Mouse (Mus musculus): Measurements from ENCODE around the gene Tmem214.

Tmem214 gene

DNA sequence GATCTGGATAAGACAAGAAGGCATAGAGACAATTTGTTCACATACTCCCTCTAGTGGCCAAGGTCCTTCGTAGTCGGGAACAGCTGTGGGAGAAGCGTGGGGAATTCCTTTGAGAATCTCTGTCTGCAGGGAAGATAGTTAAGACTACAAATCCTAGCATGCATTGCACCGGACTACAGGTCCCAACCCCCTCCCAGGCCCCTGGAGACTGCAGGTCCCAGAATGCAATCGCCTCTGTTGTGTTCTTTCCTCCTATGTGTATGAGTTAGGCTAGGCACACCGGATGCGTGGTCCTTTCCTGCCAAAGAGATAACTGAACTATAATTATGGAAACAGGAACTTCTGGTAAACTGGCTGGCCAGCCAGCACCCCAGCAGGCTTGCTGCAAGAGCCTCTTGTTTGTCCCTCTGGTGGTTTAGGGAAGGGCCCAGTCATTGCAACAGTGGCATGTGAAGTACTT lies 48.2 kb downstream of the Tmem214 start:
- peak; percentile 98 for DNase-seq

DNA sequence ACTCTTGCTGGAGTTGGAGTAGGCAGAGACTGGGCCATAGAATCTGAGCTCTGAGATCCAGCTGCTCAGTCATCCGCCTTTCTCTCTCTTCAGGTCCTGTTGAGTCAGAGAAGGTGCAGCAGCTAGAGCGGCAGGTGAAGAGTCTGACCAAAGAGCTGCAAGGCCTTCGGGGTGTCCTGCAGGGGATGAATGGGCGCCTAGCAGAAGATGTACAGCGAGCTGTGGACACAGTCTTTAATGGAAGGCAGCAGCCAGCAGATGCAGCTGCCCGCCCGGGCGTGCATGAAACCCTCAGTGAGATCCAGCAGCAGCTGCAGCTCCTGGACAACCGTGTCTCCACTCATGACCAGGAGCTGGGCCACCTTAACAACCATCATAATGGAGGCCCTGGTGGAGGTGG lies 49.0 kb downstream of the Tmem214 start:
- no peak for DNase-seq

DNA sequence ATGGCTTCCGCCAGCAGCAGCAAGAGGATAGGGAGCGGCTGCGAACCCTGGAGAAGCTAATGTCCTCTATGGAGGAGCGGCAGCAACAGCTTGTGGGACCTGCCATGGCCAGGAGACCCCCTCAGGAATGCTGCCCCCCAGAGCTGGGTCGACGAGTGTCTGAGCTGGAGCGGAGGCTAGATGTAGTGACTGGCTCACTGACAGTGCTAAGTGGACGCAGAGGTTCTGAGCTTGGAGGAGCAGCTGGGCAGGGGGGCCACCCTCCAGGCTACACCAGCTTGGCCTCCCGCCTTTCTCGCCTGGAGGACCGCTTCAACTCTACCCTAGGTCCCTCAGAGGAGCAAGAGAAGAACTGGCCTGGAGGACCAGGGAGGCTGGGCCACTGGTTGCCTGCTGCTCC lies 49.5 kb downstream of the Tmem214 start:
- no peak for DNase-seq

DNA sequence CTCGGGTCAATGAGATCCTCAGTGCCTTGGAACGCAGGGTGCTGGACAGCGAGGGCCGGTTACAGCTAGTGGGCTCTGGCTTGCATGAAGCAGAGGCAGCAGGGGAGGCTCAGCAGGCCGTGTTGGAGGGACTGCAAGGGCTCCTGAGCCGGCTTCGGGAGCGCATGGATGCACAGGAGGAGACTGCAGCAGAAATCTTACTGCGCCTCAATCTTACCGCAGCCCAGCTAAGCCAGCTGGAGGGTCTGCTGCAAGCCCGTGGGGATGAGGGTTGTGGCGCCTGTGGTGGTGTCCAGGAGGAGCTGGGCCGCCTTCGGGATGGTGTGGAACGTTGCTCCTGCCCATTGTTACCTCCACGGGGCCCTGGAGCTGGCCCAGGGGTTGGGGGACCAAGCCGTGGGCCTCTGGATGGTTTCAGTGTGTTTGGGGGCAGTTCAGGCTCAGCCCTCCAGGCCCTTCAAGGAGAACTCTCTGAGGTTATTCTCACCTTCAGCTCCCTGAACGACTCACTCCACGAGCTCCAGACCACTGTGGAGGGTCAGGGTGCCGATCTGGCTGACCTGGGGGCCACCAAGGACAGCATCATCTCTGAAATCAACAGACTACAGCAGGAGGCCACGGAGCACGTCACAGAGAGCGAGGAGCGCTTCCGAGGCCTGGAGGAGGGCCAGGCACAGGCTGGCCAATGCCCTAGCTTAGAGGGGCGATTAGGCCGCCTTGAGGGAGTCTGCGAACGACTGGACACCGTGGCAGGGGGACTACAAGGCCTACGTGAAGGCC lies 50.3 kb downstream of the Tmem214 start:
- no peak for DNase-seq

GRCm38 (mm10) chr5:30918691-30919090 lies 50.9 kb downstream of the Tmem214 start:
- no peak for DNase-seq

GRCm38 (mm10) chr5:30919831-30920614 lies 52.2 kb downstream of the Tmem214 start:
- no peak for DNase-seq

- peak; percentile 66 for DNase-seq
These were observed 52.8 kb downstream of the Tmem214 start for GRCm38 (mm10) chr5:30920621-30921020.

- peak; percentile 96 for DNase-seq
These were observed 53.6 kb downstream of the Tmem214 start, which contains the start of gene Khk for GRCm38 (mm10) chr5:30921256-30922033. Gene Khk, plus strand, starts transcription at chr5:30921431.

GRCm38 (mm10) chr5:30922581-30923041 lies 54.8 kb downstream of the Tmem214 start:
- peak; percentile 53 for DNase-seq

- no peak for DNase-seq
These were observed 55.3 kb downstream of the Tmem214 start for GRCm38 (mm10) chr5:30923119-30923518.

GRCm38 (mm10) chr5:30924614-30925013 lies 56.8 kb downstream of the Tmem214 start:
- no peak for DNase-seq

- DNase-seq: peak; percentile 54
These were observed 57.4 kb downstream of the Tmem214 start for GRCm38 (mm10) chr5:30925217-30925616.

DNA sequence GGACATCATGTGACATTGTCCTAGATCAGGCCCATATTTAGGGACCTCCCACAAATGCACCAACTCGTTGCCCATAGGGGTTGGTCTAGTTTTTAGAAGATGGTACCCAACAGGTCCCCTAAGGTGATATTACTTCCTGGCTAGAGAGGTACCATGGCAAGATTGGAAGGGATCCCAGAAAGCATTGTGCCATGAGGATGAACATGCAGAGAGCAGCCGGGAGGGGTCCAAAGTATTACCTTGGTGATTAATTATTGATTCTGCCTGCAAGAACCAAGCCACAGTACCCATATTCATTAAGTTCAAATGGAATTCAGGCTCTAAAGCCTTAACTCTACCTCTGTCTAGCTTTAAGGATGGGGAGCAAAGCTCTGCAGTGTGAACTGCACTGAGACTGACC lies 58.3 kb downstream of the Tmem214 start:
- DNase-seq: no peak

DNA sequence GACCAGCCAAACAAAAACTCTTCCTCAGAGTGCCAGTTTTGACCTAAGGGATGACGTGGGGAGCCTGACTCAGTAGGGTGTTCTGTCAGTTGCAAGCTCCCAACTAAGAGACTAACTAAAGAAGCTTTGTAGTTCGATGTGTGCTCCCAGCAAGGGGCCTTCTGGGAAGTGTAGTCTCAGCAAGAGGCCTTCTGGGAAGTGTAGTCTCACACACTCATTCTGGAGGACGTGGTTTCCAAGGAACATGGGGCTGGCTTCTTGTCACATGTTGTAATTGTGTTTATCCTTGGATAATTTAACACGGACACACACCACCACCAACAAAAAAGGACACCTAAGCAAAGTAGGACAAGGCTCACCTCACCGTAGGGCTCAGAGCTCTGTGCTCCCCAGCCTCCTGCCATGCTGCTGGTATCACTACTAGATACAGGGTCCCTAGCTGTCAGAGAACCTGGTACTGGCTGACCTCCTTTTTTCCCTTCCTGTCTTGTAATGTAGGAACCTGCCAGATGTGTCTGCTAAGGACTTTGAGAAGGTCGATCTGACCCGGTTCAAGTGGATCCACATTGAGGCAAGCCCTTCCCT lies 60.2 kb downstream of the Tmem214 start:
- DNase-seq: peak; percentile 65

Measured in lung, postnatal 36 days (tissue).